9 mouse cellular contexts compared by ENCODE assay signal in the genomic region with DNA sequence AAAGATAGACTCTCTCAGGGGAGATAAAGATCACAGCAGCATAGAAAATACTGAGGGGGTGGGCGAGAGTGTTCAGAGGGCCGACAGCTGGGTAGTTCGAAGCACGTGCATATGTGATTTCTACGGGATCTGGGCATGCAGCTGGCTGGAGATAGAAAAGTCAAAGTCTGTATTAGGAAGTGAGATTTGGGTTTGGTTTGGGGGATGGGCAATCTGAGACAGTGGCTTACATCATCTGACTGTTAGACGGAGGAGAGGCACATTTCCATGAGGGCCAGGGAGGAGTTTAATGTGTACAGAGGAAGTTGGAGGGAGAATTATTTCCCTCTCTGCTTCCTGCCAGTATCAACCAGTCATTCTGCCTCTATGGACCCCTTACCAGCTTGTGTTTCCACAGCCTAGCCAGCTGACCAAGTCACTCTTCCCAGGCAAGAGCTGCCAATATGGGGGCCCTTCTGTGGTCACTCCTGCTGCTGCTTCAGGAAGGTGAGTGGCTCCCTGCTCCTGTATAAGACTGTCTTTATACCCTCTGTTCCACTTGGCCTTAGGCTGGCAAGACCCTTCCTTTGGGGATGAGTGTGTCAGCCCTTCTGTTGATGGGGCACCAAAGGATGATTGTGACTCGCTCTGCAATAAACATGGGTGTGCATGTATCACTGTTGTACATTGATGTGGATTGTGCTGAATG. TPM values are rescaled to one million over a fixed set of nuclear protein-coding genes. Genes with fewer than 3 reads are reported as not detected.
DNase-seq lines count a peak whose midpoint lies in the region; ATAC-seq and TF ChIP-seq lines count a peak whose summit lies in the region.
"Had no signal": no experiment of that assay in that cellular context is flagged by ENCODE, and none has a peak within 500 bp of the region (broad histone marks: within the 10 kb centered on the region; RNA-seq: fewer than 3 reads in every experiment).

A gene (plus strand): TSS at position 305 of the 688 bp plus-strand sequence.

- intact Hi-C loops in gastrocnemius, postnatal 14 days (cut with DNase I; ENCODE audit: low total_unique reads) = no loop called here

- WGBS in lung, postnatal 0 days = 44% methylated on average over 7 of the region's 7 CpGs

- TF ChIP-seq EP300 in lung, postnatal 0 days (IDR thresholded peaks at IDR 0.05) = no peak

- no peaks in the 10 kb centered on the region for H3K27me3 ChIP-seq in testis, adult 2 months (ENCODE audit: control insufficient read depth, insufficient read depth, low read length)
- H3K27me3 ChIP-seq in lung, postnatal 0 days (replicated peaks; ENCODE audit: insufficient read depth, low read length) = no peaks in the 10 kb centered on the region
- H3K27me3 ChIP-seq: neural tube, embryonic 15.5 days had no signal

- no peak for DNase-seq in testis, postnatal 14 days (ENCODE audit: low spot score)
- peak; percentile 55 for DNase-seq in lung, postnatal 0 days (ENCODE audit: low spot score)
- DNase-seq in adrenal gland, postnatal 14 days = no peak
- DNase-seq in ovary, postnatal 14 days (ENCODE audit: low spot score) = no peak
- DNase-seq in thymus, postnatal 0 days (ENCODE audit: low spot score) = no peak
- no peak for DNase-seq in gastrocnemius, postnatal 14 days

- H3K36me3 ChIP-seq in testis, adult 2 months (ENCODE audit: control insufficient read depth, insufficient read depth, low read length) = no peaks in the 10 kb centered on the region
- H3K36me3 ChIP-seq in lung, postnatal 0 days (ENCODE audit: insufficient read depth, low read length) = no peaks in the 10 kb centered on the region
- H3K36me3 ChIP-seq: neural tube, embryonic 15.5 days had no signal

- H3K27ac ChIP-seq in testis, adult 2 months (ENCODE audit: control insufficient read depth, insufficient read depth, low read depth, low read length) = no peak within 1 kb of the TSS
- no peak within 1 kb of the TSS for H3K27ac ChIP-seq in lung, postnatal 0 days (ENCODE audit: low read length)
- H3K27ac ChIP-seq: neural tube, embryonic 15.5 days had no signal

- no peak within 1 kb of the TSS for H3K9ac ChIP-seq in lung, postnatal 0 days (replicated peaks; ENCODE audit: low read depth)
- H3K9ac ChIP-seq: neural tube, embryonic 15.5 days had no signal

- no peak within 1 kb of the TSS for H3K4me3 ChIP-seq in testis, adult 2 months (ENCODE audit: control insufficient read depth, low read depth, low read length)
- no peak within 1 kb of the TSS for H3K4me3 ChIP-seq in lung, postnatal 0 days (ENCODE audit: low read depth, low read length)
- H3K4me3 ChIP-seq: neural tube, embryonic 15.5 days had no signal

- peak; percentile 46 for ATAC-seq in inflammation-experienced regulatory T-cells, adult 6 months
- ATAC-seq in lung, postnatal 0 days = peak; percentile 37; the same call in 1 of the 2 replicates

- no peak within 1 kb of the TSS for H3K4me2 ChIP-seq in lung, postnatal 0 days (replicated peaks; ENCODE audit: low read depth, low read length)
- H3K4me2 ChIP-seq: neural tube, embryonic 15.5 days had no signal

- no peaks in the 10 kb centered on the region for H3K4me1 ChIP-seq in testis, adult 2 months (ENCODE audit: control insufficient read depth, insufficient read depth, low read length)
- no peaks in the 10 kb centered on the region for H3K4me1 ChIP-seq in lung, postnatal 0 days (ENCODE audit: insufficient read depth, low read depth, low read length)
- H3K4me1 ChIP-seq: neural tube, embryonic 15.5 days had no signal

- TF ChIP-seq CTCF in testis, adult 2 months (IDR thresholded peaks at IDR 0.05; ENCODE audit: control insufficient read depth, insufficient read depth, insufficient replicate concordance, low read depth, low read length) = no peak
- no peak for TF ChIP-seq CTCF in lung, postnatal 0 days (IDR thresholded peaks at IDR 0.05)

- TF ChIP-seq POLR2A in testis, adult 2 months (IDR thresholded peaks at IDR 0.05; ENCODE audit: control insufficient read depth, low read depth, low read length) = no peak

- no peaks in the 10 kb centered on the region for H3K9me3 ChIP-seq in lung, postnatal 0 days (ENCODE audit: low read length)
- H3K9me3 ChIP-seq: neural tube, embryonic 15.5 days had no signal

RNA-seq across cellular contexts. Expression of the gene that starts here (rescaled TPM):
- 9.8 and 13.1 TPM in 2 replicates for polyA plus RNA-seq in testis, adult 2 months (2012; rRNA removed)
- under 1 TPM in 2 of 3 experiments, not detected in 1; 0.36 to 0.61 TPM for polyA plus RNA-seq in inflammation-experienced regulatory T-cells, adult 6 months (2017; shearing (Covaris generic))
- 4.7 and 5.3 TPM in 2 replicates for polyA plus RNA-seq in lung, postnatal 0 days (2015; fragmentation: Nextera tagmentation; extraction: Ambion mirVana)
- total RNA-seq in adrenal gland, postnatal 14 days (2021) = 1.2 and 1.6 TPM in 2 replicates
- polyA plus RNA-seq in thymus, postnatal 0 days (2015; fragmentation: Nextera tagmentation; extraction: Ambion mirVana) = 1.2 and 1.4 TPM in 2 replicates
- total RNA-seq in gastrocnemius, postnatal 14 days (2021) = under 1 TPM; 0.33 to 0.57 TPM

Comparison
In these comparisons a context has a peak if more than half of its experiments do, and no peak if none do; other contexts are left out.
1. Peak in ATAC-seq in inflammation-experienced regulatory T-cells, adult 6 months; RNA of the gene not detected or under 1 TPM.